Mouse (Mus musculus): ENCODE measurements around the gene Scamp3. TPM values are rescaled to one million over a fixed set of nuclear protein-coding genes. Genes with fewer than 3 reads are reported as not detected.

Scamp3 gene
- polyA plus RNA-seq, 1 experiment from 2014 or later = 172 TPM

- no peaks in the 10 kb centered on the region for H3K9me3 ChIP-seq (ENCODE audit: control insufficient read depth, low read length)
- no peak overlapping the region for H3K4me2 ChIP-seq (ENCODE audit: low read length)
- no peak overlapping the region for H3K4me3 ChIP-seq (ENCODE audit: low read length)
- WGBS = 77% methylated on average over 16 of the region's 16 CpGs
- H3K36me3 ChIP-seq (ENCODE audit: control insufficient read depth, insufficient read depth, low read length) = peaks cover 29% of the 10 kb centered on the region
- ATAC-seq = no peak
- H3K9ac ChIP-seq (ENCODE audit: low read depth, low read length) = no peak overlapping the region
- no peak overlapping the region for H3K27ac ChIP-seq (ENCODE audit: low read depth, low read length)
- H3K4me1 ChIP-seq (ENCODE audit: control insufficient read depth, insufficient read depth, low read depth, low read length) = peaks cover 22% of the 10 kb centered on the region
- H3K27me3 ChIP-seq (replicated peaks; ENCODE audit: control insufficient read depth, insufficient read depth, low read length) = no peaks in the 10 kb centered on the region
Observed at GRCm38 (mm10) chr3:89231772-89232275, 54.6 kb downstream of the Scamp3 start.

MicroRNA genes within 50 kb of the gene (microRNA counts, 519-probe panel; counts per million panel counts)
- microRNA mmu-miR-92b = 1,964 counts per million, percentile 26 among the panel's probes with 10 or more counts

Small RNAs within 50 kb of the gene (microRNA-seq; reads per million reads assigned to microRNA genes)
- gene Mir92b = 3,428 reads per million, percentile 87 among the genes with 10 or more reads in this experiment

Other genes with a start within 250 kb of the Scamp3 start
- 17.4 and 18.2 TPM in 2 replicates for gene Ash1l, start 226.9 kb upstream of the Scamp3 start, polyA plus RNA-seq (2015; fragmentation: Nextera tagmentation; extraction: Ambion mirVana)
- gene Dap3, start 226.3 kb upstream of the Scamp3 start, polyA plus RNA-seq (2015; fragmentation: Nextera tagmentation; extraction: Ambion mirVana) = 127 and 130 TPM in 2 replicates
- 101 and 112 TPM in 2 replicates for gene Rusc1, start 84.2 kb upstream of the Scamp3 start, polyA plus RNA-seq (2015; fragmentation: Nextera tagmentation; extraction: Ambion mirVana)
- gene Gm43738, start 76.4 kb upstream of the Scamp3 start, polyA plus RNA-seq (2015; fragmentation: Nextera tagmentation; extraction: Ambion mirVana) = not detected in 2 replicates
- gene Fdps, start 75.5 kb upstream of the Scamp3 start, polyA plus RNA-seq (2015; fragmentation: Nextera tagmentation; extraction: Ambion mirVana) = 511 and 525 TPM in 2 replicates
- 0.10 and 0.11 TPM in 2 replicates for gene Pklr, start 41.3 kb upstream of the Scamp3 start, polyA plus RNA-seq (2015; fragmentation: Nextera tagmentation; extraction: Ambion mirVana)
- 58.1 and 58.4 TPM in 2 replicates for gene Hcn3, start 17.3 kb upstream of the Scamp3 start, polyA plus RNA-seq (2015; fragmentation: Nextera tagmentation; extraction: Ambion mirVana)
- 17.3 and 18.8 TPM in 2 replicates for gene Clk2, start 12.7 kb upstream of the Scamp3 start, polyA plus RNA-seq (2015; fragmentation: Nextera tagmentation; extraction: Ambion mirVana)
- 35.4 and 40.8 TPM in 2 replicates for gene Fam189b, start 5.7 kb downstream of the Scamp3 start, polyA plus RNA-seq (2015; fragmentation: Nextera tagmentation; extraction: Ambion mirVana)
- 51.8 and 54.0 TPM in 2 replicates for gene Gba, start 25.5 kb downstream of the Scamp3 start, polyA plus RNA-seq (2015; fragmentation: Nextera tagmentation; extraction: Ambion mirVana)
- gene Thbs3, start 37.7 kb downstream of the Scamp3 start, polyA plus RNA-seq (2015; fragmentation: Nextera tagmentation; extraction: Ambion mirVana) = 47.5 and 53.0 TPM in 2 replicates
- gene Mtx1, start 49.6 kb downstream of the Scamp3 start, polyA plus RNA-seq (2015; fragmentation: Nextera tagmentation; extraction: Ambion mirVana) = 163 and 166 TPM in 2 replicates
- 0.59 and 0.90 TPM in 2 replicates for gene Muc1, start 51.6 kb downstream of the Scamp3 start, polyA plus RNA-seq (2015; fragmentation: Nextera tagmentation; extraction: Ambion mirVana)
- 205 and 227 TPM in 2 replicates for gene Krtcap2, start 68.5 kb downstream of the Scamp3 start, polyA plus RNA-seq (2015; fragmentation: Nextera tagmentation; extraction: Ambion mirVana)
- 78.7 and 87.1 TPM in 2 replicates for gene Trim46, start 68.8 kb downstream of the Scamp3 start, polyA plus RNA-seq (2015; fragmentation: Nextera tagmentation; extraction: Ambion mirVana)
- 64.3 and 79.8 TPM in 2 replicates for gene Dpm3, start 81.9 kb downstream of the Scamp3 start, polyA plus RNA-seq (2015; fragmentation: Nextera tagmentation; extraction: Ambion mirVana)
- gene Slc50a1, start 93.1 kb downstream of the Scamp3 start, polyA plus RNA-seq (2015; fragmentation: Nextera tagmentation; extraction: Ambion mirVana) = 39.4 and 43.9 TPM in 2 replicates
- gene Efna1, start 103.7 kb downstream of the Scamp3 start, polyA plus RNA-seq (2015; fragmentation: Nextera tagmentation; extraction: Ambion mirVana) = 8.4 and 9.9 TPM in 2 replicates
- gene Efna3, start 145.5 kb downstream of the Scamp3 start, polyA plus RNA-seq (2015; fragmentation: Nextera tagmentation; extraction: Ambion mirVana) = 77.9 and 78.0 TPM in 2 replicates
- gene Efna4, start 160.6 kb downstream of the Scamp3 start, polyA plus RNA-seq (2015; fragmentation: Nextera tagmentation; extraction: Ambion mirVana) = 3.9 and 5.0 TPM in 2 replicates
- 74.6 and 84.1 TPM in 2 replicates for gene Adam15, start 172.5 kb downstream of the Scamp3 start, polyA plus RNA-seq (2015; fragmentation: Nextera tagmentation; extraction: Ambion mirVana)
- 0.10 and 0.11 TPM in 2 replicates for gene Dcst2, start 184.5 kb downstream of the Scamp3 start, polyA plus RNA-seq (2015; fragmentation: Nextera tagmentation; extraction: Ambion mirVana)
- 0.66 and 1.1 TPM in 2 replicates for gene Dcst1, start 187.8 kb downstream of the Scamp3 start, polyA plus RNA-seq (2015; fragmentation: Nextera tagmentation; extraction: Ambion mirVana)
- 0.79 and 0.88 TPM in 2 replicates for gene Zbtb7b, start 217.3 kb downstream of the Scamp3 start, polyA plus RNA-seq (2015; fragmentation: Nextera tagmentation; extraction: Ambion mirVana)
- gene Lenep, start 225.3 kb downstream of the Scamp3 start, polyA plus RNA-seq (2015; fragmentation: Nextera tagmentation; extraction: Ambion mirVana) = 0.60 TPM in 1 of 2 replicates, not detected in the other
- 34.7 and 36.6 TPM in 2 replicates for gene Flad1, start 234.4 kb downstream of the Scamp3 start, polyA plus RNA-seq (2015; fragmentation: Nextera tagmentation; extraction: Ambion mirVana)
- 87.9 and 91.5 TPM in 2 replicates for gene Cks1b, start 240.9 kb downstream of the Scamp3 start, polyA plus RNA-seq (2015; fragmentation: Nextera tagmentation; extraction: Ambion mirVana)
- 16.9 and 23.8 TPM in 2 replicates for gene Shc1, start 241.0 kb downstream of the Scamp3 start, polyA plus RNA-seq (2015; fragmentation: Nextera tagmentation; extraction: Ambion mirVana)